Mouse (Mus musculus): ENCODE measurements around the gene Abhd8. TPM values are rescaled to one million over a fixed set of nuclear protein-coding genes. Genes with fewer than 3 reads are reported as not detected.
"Not testable (repeated sequence)": the region's sequence is repeated elsewhere in the genome, so short reads cannot be mapped to it uniquely, and the experiment has no call there.

The Abhd8 gene
- total RNA-seq, 2 experiments from 2014 or later = 37.7 to 39.3 TPM

DNA sequence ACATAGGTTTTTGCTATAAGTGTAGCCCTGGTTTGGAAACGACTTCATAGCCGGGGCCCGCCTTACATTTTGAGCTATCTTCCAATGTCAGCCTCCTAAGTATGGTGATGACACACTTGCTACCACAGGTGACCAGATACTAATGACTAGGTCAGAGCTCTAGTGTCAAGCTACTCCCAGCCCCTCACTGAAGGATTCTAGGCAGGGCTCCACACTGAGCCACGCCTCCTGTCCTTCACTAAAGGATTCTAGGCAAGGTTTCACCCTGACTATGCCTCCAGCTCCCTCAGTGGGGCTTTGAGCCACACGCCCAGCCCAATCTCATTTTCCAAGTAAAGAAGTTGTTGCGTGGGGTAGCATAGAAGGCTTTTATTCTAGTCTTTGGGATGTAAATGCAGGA lies 2.7 kb downstream of the Abhd8 start:
- DNase-seq = no peak

DNA sequence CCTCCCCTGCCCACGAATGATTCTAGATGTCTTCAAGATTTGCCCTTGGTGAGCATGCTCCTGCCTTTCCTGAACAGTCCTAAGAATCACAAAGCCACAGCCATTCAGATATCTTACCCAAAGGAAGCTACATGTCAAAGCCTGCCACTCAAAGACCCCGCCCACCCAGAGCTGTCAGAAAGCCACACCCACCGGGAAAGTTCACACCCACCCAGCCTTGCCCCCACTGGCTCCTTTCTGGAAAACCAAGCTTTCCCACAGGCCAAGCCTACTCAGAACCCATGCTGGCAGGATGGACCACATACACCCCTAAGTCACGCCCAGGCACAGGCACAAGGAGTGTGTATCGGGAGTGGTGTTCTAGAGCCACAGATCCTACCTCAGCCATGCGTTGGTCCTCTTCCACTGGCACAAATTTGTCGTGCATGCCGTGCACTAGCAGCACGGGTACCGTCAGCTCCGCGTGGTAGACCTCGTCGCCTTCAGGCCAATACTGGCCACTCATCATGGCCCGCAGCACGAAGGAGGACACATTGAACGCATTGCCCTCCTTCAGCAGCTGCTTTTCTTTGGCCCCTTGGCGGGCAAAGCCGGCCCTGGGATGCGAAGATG lies 5.7 kb downstream of the Abhd8 start:
- peak; percentile 4 for DNase-seq

DNA sequence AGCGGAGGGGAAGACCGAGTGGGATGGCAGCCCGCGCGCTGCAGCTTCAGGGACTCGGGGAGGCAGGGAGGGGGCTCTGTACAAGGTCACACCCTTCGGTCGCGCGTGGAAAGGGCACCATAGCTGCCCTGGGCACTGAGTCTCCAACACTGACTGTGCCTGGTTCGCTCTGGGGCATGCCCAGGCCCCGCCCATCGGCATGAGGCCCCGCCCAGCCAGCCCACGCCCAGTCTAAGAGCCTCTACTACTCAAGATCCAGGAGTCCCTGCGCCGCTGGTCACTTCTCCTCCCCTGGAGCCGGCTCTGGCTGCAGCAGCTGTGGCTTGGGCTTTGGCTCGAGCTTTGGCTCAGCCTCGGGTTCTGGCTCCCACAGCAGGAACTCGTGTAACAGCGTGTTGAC lies 6.5 kb downstream of the Abhd8 start:
- no peak for DNase-seq

DNA sequence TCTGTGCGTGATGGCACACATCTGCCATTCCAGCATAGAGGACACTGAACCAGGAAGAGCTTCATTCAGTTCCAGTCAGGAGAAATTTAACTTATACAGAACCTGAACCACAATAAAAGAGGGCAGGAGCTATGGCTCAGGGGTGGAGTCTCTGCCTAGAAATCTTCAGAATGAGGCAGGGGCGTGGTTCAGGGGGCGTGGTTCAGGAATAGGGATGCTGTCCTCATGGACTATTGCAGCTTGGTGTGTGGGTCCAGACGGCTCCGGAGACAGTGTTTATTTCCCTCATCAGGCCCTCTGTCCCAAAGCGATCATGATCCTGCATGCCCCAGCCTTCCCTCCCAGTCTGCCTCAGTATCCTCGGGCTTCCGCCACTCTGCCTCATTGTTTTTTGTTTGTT lies 8.8 kb downstream of the Abhd8 start:
- DNase-seq = no peak

DNA sequence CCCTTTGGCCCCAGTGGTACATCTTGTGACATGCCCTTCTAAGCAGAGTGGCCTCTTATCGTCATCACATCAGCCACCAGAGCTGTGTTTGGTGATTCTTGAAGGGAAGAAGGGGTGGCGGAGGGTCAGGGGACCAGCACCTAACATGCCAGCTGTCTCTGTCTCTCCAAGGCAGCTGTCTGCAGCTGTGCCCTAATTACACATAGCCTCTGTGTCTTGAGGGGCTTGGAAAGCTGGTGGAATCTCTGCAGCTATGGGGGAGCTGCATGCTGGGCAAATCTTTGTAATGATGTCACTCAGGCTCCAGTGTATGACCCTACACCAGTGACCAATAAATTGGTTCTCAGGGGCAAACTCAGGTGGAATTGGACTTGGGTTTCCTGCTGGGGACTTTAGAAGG lies 10.8 kb downstream of the Abhd8 start:
- no peak for DNase-seq

DNA sequence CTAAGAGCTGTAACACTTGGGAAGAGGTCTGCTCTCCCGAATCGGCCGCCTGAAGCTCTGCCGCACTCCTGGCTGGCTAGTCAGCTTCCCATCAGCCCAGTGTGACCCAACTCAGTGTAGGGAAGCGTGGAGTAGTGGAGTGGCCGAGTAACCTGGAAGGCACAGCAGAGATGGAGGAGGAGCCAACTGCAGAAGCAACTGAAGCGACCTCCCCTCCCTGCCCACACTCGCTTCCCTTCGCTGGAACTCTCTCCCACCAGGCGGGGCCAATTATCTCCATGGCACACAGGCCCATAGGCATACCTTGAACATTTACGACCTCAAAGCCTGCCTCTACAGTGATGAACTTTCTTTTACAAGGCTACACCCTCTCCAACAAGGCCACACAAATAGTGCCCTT lies 11.7 kb downstream of the Abhd8 start:
- no peak for DNase-seq

DNA sequence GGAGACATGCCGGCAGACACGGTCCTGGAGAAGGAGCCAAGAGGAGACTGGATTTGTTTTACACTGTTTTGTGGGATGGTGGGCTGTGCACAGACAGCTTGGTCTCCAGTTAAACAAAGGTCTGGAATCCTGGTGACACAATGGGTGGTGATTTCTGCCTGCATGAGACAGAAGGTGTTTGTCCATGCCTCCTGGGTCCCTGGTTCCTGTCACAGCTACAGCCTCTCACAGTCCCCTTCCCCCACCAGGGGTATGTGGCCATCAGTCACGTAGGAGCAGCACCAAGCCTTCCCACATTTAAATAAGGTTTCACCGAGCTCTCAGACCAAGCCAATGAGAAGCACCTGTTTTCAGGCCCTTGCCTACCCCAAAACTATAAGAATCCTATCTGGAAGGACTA lies 12.1 kb downstream of the Abhd8 start:
- DNase-seq = no peak

DNA sequence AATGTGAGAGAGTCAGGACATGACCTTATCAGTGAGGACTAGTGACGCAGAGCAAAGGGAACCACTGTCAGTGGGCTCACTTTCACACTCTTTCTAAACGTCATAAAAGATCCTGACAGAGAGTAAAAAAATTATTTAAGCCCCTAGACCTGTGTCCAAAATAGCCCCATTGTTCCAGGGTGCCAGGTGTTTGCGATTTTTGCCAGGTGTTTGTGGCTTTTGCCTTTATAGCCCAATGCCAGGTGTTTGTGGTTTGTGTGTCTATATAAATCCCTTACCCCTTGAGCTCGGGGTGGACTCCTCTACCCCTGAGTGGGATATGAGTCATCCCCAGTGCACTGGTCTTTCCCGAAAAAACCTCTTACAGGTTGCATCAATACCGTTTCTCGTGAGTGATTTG lies 18.4 kb downstream of the Abhd8 start:
- no peak for DNase-seq

DNA sequence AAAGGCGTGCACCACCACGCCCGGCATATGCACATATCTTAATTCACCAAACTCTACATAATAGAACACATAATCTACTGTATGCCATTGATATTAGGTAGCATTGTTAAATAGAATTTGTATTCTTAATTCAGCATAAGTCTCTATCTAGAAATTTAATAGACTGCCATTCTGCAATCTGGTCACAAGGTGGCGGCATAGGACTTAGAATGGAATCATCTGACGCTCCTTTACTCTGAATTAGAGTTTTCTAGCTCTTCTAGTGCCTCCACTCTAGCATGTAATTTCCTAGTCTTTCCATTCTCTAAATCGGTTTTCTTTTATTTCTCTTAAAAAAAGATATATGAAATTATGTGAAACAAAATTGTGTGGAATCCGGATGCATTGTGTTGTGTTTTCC lies 22.1 kb downstream of the Abhd8 start:
- peak; percentile 68 for DNase-seq

DNA sequence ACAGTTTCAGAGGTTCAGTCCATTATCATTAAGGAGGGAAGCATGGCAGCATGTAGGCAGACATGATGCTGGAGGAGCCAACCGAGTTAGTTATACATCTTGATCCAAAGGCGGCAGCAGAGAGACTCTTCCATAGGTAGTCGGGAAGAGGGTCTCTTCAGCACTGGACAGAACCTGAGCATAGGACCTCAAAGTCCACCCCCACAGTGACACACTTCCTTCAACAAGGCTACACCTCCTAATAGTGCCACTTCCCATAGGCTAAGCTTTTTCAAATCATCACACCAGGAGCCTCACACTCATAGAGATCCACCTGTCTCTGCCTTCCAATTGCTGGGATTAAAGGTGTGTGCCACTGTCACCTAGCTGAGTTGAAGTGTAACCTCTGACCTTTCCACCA lies 26.4 kb downstream of the Abhd8 start:
- no peak for DNase-seq

DNA sequence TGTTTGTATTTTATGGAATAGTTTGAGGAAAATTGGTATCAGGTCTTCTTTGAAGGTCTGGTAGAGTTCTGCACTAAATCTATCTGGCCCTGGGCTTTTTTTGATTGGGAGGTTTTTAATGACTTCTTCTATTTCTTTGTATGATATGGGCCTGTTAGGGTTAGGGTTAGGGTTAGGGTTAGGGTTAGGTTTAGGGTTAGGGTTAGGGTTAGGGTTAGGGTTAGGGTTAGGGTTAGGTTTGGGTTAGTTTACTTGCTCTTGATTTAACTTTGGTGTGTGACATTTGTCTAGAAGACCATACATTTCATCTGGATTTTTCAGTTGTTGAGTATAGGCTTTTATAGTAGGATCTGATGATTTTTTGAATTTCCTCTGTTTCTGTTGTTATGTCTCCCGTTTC lies 30.5 kb downstream of the Abhd8 start:
- not testable (repeated sequence) for DNase-seq

DNA sequence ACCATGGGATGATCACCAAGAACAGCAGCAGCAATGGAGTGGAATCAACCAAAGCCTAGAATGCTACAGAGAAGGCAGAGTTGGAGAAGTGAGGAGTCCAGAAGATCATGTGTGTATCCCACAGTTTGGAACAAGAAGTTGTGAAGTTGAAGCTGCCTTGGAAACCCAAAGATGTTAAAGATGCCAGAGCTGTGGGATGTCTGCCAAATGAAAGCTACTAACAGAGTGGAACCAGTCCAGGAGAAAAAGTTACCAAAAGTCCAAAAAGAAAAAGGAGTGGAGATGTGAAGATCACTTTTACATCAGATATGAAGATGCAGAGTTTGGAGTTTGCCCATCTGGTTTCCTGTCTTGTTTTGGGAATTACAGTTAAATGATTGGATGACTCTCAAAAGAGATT lies 41.3 kb downstream of the Abhd8 start:
- DNase-seq = no peak

DNA sequence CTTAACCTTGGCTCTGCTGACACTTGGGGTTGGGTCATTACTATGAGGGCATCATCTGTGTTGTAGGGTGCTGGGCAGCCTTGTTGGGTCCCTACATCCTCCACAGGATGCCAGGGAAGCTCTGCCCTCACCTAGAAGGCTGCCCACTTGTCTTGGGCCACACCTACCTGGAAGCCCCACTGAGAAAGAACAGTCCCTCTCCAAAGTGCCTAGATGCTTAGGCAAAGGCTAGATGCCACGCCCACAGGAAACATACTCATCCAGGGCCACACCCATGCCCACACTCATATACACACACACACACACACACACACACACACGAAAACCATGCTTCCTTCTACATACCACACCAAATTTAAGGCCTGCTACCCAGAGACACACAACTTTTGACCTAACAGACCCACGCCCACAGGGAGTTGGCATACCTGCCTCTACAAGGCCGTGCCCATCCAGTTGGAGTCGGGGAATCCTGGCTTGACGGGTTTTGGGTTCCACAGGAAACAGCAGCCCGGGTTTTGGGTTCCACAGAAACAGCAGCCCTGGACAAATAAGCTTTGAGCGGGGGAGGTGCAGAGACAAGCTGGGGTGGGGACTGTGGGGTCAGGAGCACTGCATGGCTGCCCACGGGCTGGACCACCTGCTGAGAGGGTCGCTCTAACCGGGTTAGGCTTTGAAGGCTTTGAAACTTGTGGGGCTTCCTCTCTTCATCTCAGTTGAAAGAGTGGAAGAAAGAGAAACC lies 51.8 kb downstream of the Abhd8 start:
- no peak for DNase-seq

DNA sequence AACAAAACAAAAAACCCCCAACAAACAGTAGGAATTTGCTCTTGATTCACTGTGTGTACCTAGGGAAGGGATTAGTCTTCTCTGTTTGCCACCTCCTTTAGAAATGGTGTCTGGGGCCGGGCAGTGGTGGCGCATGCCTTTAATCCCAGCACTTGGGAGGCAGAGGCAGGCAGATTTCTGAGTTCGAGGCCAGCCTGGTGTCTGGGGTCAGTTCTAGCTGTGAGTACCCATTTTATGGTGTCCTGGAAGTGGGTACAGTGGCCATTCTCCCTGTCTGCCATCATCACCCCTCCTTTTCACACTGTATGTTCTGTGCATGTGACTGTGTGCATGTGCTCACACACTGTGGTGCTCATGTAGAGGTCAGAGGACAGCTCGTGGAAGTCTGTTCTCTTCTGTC lies 55.2 kb downstream of the Abhd8 start:
- DNase-seq = no peak

DNA sequence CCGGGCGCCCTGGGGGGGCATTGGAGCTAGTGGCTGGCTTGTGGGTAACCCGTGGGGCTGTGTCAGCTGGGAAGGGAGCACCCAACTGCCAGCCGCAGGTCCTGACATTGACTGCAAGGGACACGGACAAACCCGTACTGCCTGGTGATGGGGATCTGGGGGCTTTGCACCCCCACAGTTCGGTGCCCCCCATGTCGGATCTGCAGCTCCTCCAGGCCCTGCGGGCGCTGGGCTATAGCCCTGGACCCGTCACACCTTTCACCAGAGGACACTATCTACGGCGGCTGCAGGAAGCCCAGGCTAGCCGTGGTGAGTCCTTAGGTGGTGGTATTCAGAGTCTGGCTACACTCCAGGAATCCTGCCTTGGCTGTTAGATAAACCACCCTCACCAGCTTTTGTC lies 56.0 kb downstream of the Abhd8 start:
- DNase-seq = no peak

Other genes with a start within 250 kb of the Abhd8 start
- gene Myo9b, start 190.9 kb downstream of the Abhd8 start, total RNA-seq (2021) = 10 to 100 TPM; 47.8 to 51.5 TPM
- gene Haus8, start 190.7 kb downstream of the Abhd8 start, total RNA-seq (2021) = 10 to 100 TPM; 81.3 to 82.0 TPM
- 100 to 1,000 TPM in 1 of 2 experiments, 10 to 100 TPM in 1; 99.4 to 106 TPM for gene Use1, start 96.8 kb downstream of the Abhd8 start, total RNA-seq (2021)
- gene Ocel1, start 92.4 kb downstream of the Abhd8 start, total RNA-seq (2021) = 1 to 10 TPM; 7.9 to 9.9 TPM
- 10 to 100 TPM; 64.9 to 66.4 TPM for gene Nr2f6, start 81.7 kb downstream of the Abhd8 start, total RNA-seq (2021)
- gene Ushbp1, start 67.9 kb downstream of the Abhd8 start, total RNA-seq (2021) = 10 to 100 TPM; 27.2 to 27.9 TPM
- 10 to 100 TPM; 69.4 to 70.7 TPM for gene Babam1, start 66.8 kb downstream of the Abhd8 start, total RNA-seq (2021)
- 1 to 10 TPM; 9.8 TPM for gene Ankle1, start 57.6 kb downstream of the Abhd8 start, total RNA-seq (2021)
- gene Mrpl34, start 1.3 kb upstream of the Abhd8 start, total RNA-seq (2021) = 100 to 1,000 TPM in 1 of 2 experiments, 10 to 100 TPM in 1; 96.0 to 107 TPM
- 10 to 100 TPM; 42.0 to 46.2 TPM for gene Dda1, start 5.5 kb upstream of the Abhd8 start, total RNA-seq (2021)
- 10 to 100 TPM; 13.5 to 15.4 TPM for gene Ano8, start 22.3 kb upstream of the Abhd8 start, total RNA-seq (2021)
- 10 to 100 TPM; 17.8 to 20.1 TPM for gene Gtpbp3, start 24.4 kb upstream of the Abhd8 start, total RNA-seq (2021)
- gene Plvap, start 48.1 kb upstream of the Abhd8 start, total RNA-seq (2021) = 10 to 100 TPM; 35.8 to 43.2 TPM
- gene Ccdc194, start 62.1 kb upstream of the Abhd8 start, total RNA-seq (2021) = under 1 TPM; 0.14 to 0.29 TPM
- gene Bst2, start 73.8 kb upstream of the Abhd8 start, total RNA-seq (2021) = 10 to 100 TPM; 12.8 to 13.8 TPM
- 10 to 100 TPM; 31.6 to 32.4 TPM for gene Mvb12a, start 79.3 kb upstream of the Abhd8 start, total RNA-seq (2021)
- not detected for gene Tmem221, start 95.2 kb upstream of the Abhd8 start, total RNA-seq (2021)
- not detected for gene Nxnl1, start 102.9 kb upstream of the Abhd8 start, total RNA-seq (2021)
- 10 to 100 TPM; 77.0 to 80.3 TPM for gene Slc27a1, start 105.2 kb upstream of the Abhd8 start, total RNA-seq (2021)
- 10 to 100 TPM; 92.0 to 95.5 TPM for gene Pgls, start 128.5 kb upstream of the Abhd8 start, total RNA-seq (2021)
- gene Fam129c, start 134.0 kb upstream of the Abhd8 start, total RNA-seq (2021) = 1 to 10 TPM; 1.3 to 2.3 TPM
- gene Colgalt1, start 147.3 kb upstream of the Abhd8 start, total RNA-seq (2021) = 10 to 100 TPM; 48.0 to 50.3 TPM
- 1 to 10 TPM; 1.3 to 1.4 TPM for gene Unc13a, start 208.1 kb upstream of the Abhd8 start, total RNA-seq (2021)
- gene Jak3, start 212.6 kb upstream of the Abhd8 start, total RNA-seq (2021) = 10 to 100 TPM; 15.8 TPM
- gene Insl3, start 225.6 kb upstream of the Abhd8 start, total RNA-seq (2021) = 1 to 10 TPM; 6.6 to 6.9 TPM
- 1 to 10 TPM; 7.5 to 7.6 TPM for gene B3gnt3, start 238.1 kb upstream of the Abhd8 start, total RNA-seq (2021)